Mouse (Mus musculus) embryonic facial prominence, embryonic 12.5 days (tissue): ENCODE results near the gene Tnk1. TPM values are rescaled to one million over a fixed set of nuclear protein-coding genes. Genes with fewer than 3 reads are reported as not detected.

Experiments used
- microRNA-seq: library from miRNA; unstranded; fragments of <30 nt; microRNA quantifications from one replicate; pipeline ENCODE4, GENCODE M21; 2017
- polyA plus RNA-seq: library from polyadenylated mRNA; unstranded; fragments of >200 nt; fragmentation: Nextera tagmentation; extraction: Ambion mirVana; gene quantifications from 2 replicates; pipeline ENCODE4 v1.2.1, GENCODE M21; 2016

Gene Tnk1
- polyA plus RNA-seq, 1 experiment from 2014 or later, result 2.5 TPM

Small RNAs within 50 kb of the gene (microRNA-seq; reads per million reads assigned to microRNA genes)
- gene Mir6924, result not detected

Other genes with a start within 250 kb of the Tnk1 start
- gene Shbg, start 240.8 kb downstream of the Tnk1 start, polyA plus RNA-seq, result not detected in 2 replicates
- gene Sat2, start 236.7 kb downstream of the Tnk1 start, polyA plus RNA-seq, result 25.4 and 25.8 TPM in 2 replicates
- gene Fxr2, start 225.7 kb downstream of the Tnk1 start, polyA plus RNA-seq, result 52.2 and 58.4 TPM in 2 replicates
- gene Sox15, start 203.4 kb downstream of the Tnk1 start, polyA plus RNA-seq, result 0.36 TPM in 1 of 2 replicates, not detected in the other
- 63.3 and 67.9 TPM in 2 replicates for gene Mpdu1, start 196.1 kb downstream of the Tnk1 start, polyA plus RNA-seq
- 8.0 and 8.5 TPM in 2 replicates for gene Cd68, start 192.6 kb downstream of the Tnk1 start, polyA plus RNA-seq
- 561 and 632 TPM in 2 replicates for gene Eif4a1, start 186.3 kb downstream of the Tnk1 start, polyA plus RNA-seq
- 134 and 147 TPM in 2 replicates for gene Senp3, start 176.6 kb downstream of the Tnk1 start, polyA plus RNA-seq
- gene Tnfsf13, start 172.9 kb downstream of the Tnk1 start, polyA plus RNA-seq, result 0.50 TPM in 2 replicates
- 3.1 and 3.9 TPM in 2 replicates for gene Tnfsf12, start 162.9 kb downstream of the Tnk1 start, polyA plus RNA-seq
- 2.5 and 3.5 TPM in 2 replicates for gene Tnfsfm13, start 162.6 kb downstream of the Tnk1 start, polyA plus RNA-seq
- 27.9 and 32.7 TPM in 2 replicates for gene Polr2a, start 100.1 kb downstream of the Tnk1 start, polyA plus RNA-seq
- not detected in 2 replicates for gene Slc35g3, start 96.8 kb downstream of the Tnk1 start, polyA plus RNA-seq
- 2.1 and 2.4 TPM in 2 replicates for gene Zbtb4, start 92.8 kb downstream of the Tnk1 start, polyA plus RNA-seq
- 11.1 and 11.9 TPM in 2 replicates for gene Chrnb1, start 62.8 kb downstream of the Tnk1 start, polyA plus RNA-seq
- 1.7 and 2.2 TPM in 2 replicates for gene Fgf11, start 56.9 kb downstream of the Tnk1 start, polyA plus RNA-seq
- gene Tmem102, start 53.1 kb downstream of the Tnk1 start, polyA plus RNA-seq, result 2.9 and 3.0 TPM in 2 replicates
- not detected in 2 replicates for gene Gm39566, start 43.4 kb downstream of the Tnk1 start, polyA plus RNA-seq
- gene Spem2, start 40.3 kb downstream of the Tnk1 start, polyA plus RNA-seq, result not detected in 2 replicates
- 0.29 and 0.58 TPM in 2 replicates for gene Spem1, start 36.5 kb downstream of the Tnk1 start, polyA plus RNA-seq
- gene Nlgn2, start 20.9 kb downstream of the Tnk1 start, polyA plus RNA-seq, result 13.0 and 13.1 TPM in 2 replicates
- gene Tmem256, start 20.2 kb downstream of the Tnk1 start, polyA plus RNA-seq, result 351 and 399 TPM in 2 replicates
- gene Plscr3, start 12.4 kb downstream of the Tnk1 start, polyA plus RNA-seq, result 122 and 127 TPM in 2 replicates
- gene Tmem95, start 19.3 kb upstream of the Tnk1 start, polyA plus RNA-seq, result not detected in 2 replicates
- gene Kctd11, start 22.7 kb upstream of the Tnk1 start, polyA plus RNA-seq, result 2.9 and 3.0 TPM in 2 replicates
- 0.83 and 1.3 TPM in 2 replicates for gene Acap1, start 36.8 kb upstream of the Tnk1 start, polyA plus RNA-seq
- 21.4 and 23.6 TPM in 2 replicates for gene 2810408A11Rik, start 42.3 kb upstream of the Tnk1 start, polyA plus RNA-seq
- 14.2 and 15.9 TPM in 2 replicates for gene Neurl4, start 42.3 kb upstream of the Tnk1 start, polyA plus RNA-seq
- gene Gps2, start 55.2 kb upstream of the Tnk1 start, polyA plus RNA-seq, result 84.8 and 92.0 TPM in 2 replicates
- gene Eif5a, start 63.2 kb upstream of the Tnk1 start, polyA plus RNA-seq, result 1,661 and 1,669 TPM in 2 replicates
- 10.7 and 11.4 TPM in 2 replicates for gene Ybx2, start 77.1 kb upstream of the Tnk1 start, polyA plus RNA-seq
- gene Slc2a4, start 89.5 kb upstream of the Tnk1 start, polyA plus RNA-seq, result 34.2 and 36.1 TPM in 2 replicates
- gene Cldn7, start 106.0 kb upstream of the Tnk1 start, polyA plus RNA-seq, result 29.6 and 32.2 TPM in 2 replicates
- gene Ctdnep1, start 122.4 kb upstream of the Tnk1 start, polyA plus RNA-seq, result 32.4 and 32.8 TPM in 2 replicates
- 123 and 130 TPM in 2 replicates for gene Elp5, start 123.8 kb upstream of the Tnk1 start, polyA plus RNA-seq
- 463 and 471 TPM in 2 replicates for gene Gabarap, start 132.4 kb upstream of the Tnk1 start, polyA plus RNA-seq
- gene Phf23, start 137.0 kb upstream of the Tnk1 start, polyA plus RNA-seq, result 95.1 and 99.1 TPM in 2 replicates
- gene Dvl2, start 141.9 kb upstream of the Tnk1 start, polyA plus RNA-seq, result 67.2 and 70.3 TPM in 2 replicates
- gene Acadvl, start 156.7 kb upstream of the Tnk1 start, polyA plus RNA-seq, result 66.8 and 70.4 TPM in 2 replicates
- 12.6 and 14.9 TPM in 2 replicates for gene Dlg4, start 158.2 kb upstream of the Tnk1 start, polyA plus RNA-seq
- gene Asgr1, start 195.4 kb upstream of the Tnk1 start, polyA plus RNA-seq, result 0.51 and 0.83 TPM in 2 replicates
- gene Asgr2, start 233.9 kb upstream of the Tnk1 start, polyA plus RNA-seq, result not detected in 2 replicates